Mouse (Mus musculus) hematopoietic multipotent progenitor cell, adult 10-12 weeks (in vitro differentiated cells): ENCODE measurements around the gene Hist1h3g. TPM values are rescaled to one million over a fixed set of nuclear protein-coding genes. Genes with fewer than 3 reads are reported as not detected.

Experiments used
- polyA plus RNA-seq: library from polyadenylated mRNA; stranded (reverse); fragments of >175 nt; gene quantifications from 2 replicates; pipeline ENCODE4 v1.2.3, GENCODE M21; 2012; ENCODE audit warnings: low replicate concordance

Gene Hist1h3g
- polyA plus RNA-seq: 1.6 and 7.3 TPM in 2 replicates

DNA sequence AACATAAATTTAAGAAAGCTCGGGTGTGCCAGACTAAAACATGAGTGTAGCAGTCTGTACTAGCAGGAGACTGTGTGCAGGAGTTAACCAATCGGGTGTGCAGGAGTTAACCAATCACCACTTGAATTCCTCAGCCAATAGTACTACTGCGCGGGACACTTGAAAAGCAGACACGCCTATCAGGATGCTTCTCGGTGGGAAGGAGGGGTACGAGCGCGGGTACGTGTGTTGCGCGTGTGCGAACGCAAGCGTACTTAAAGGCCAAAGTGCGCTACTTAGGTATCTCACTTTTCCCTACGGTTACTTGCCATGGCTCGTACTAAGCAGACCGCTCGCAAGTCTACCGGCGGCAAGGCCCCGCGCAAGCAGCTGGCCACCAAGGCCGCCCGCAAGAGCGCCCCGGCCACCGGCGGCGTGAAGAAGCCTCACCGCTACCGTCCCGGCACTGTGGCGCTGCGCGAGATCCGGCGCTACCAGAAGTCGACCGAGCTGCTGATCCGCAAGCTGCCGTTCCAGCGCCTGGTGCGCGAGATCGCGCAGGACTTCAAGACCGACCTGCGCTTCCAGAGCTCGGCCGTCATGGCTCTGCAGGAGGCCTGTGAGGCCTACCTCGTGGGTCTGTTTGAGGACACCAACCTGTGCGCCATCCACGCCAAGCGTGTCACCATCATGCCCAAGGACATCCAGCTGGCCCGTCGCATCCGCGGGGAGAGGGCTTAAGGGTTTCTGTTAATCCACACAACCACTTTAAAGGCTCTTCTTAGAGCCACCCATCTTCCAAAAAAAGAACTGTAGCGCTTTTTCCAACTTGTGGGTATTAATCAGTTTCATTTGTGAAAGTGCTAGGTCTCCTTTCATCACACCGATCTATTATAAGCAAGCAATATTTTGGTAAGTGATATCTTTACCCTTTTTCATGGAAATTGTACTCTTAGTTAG is at the start of gene Hist1h3g:
Gene Hist1h3g, plus strand, starts transcription at position 286 of the 939 bp plus-strand sequence.

DNA sequence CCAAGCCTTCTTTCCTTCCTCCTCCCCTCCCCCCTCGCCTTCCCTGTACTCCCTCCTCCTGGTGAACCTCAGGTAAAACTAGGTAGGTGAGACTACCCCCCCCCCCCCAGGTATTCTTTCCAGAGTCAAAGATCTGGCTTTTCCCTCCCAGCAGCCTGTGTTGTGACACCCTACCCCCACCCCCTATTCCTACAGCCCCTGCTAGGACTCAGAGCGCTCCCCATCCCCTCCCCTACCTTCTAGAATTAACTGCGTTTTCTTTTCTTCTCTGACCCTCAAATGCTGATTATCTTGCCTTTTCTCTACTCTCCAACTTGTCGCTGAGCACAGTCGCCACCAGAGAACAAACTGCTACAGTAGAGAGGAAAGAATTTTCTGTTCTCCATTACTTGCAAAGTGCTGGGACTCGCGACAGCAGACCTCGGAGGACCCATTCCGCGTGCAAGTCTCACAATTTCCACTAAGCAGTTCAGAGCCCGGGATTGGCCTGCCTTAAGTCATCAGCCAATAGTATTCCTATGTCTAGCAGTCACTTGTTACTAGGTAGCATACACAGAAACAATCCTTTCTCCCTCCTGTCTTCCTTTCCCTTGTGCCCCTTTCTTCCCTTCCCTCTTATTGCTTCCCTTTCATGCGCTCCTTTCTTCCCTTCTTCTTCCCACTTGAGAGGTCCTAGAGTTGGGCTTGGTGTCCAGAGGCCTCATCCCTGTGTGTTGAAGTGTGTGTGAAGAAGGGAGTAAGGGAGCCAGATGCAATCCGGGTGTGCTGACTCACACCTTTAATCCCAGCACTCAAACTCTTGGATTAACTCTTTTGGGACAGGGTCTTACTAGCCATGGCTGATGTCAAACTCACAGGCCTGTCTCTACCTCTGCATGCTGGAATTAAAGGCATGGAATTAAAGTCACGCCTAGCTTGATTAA is 46.6 kb upstream of the Hist1h3g start, which contains the start of gene Btn2a2:
Gene Btn2a2, minus strand, starts transcription at position 458 of the 923 bp plus-strand sequence.

DNA sequence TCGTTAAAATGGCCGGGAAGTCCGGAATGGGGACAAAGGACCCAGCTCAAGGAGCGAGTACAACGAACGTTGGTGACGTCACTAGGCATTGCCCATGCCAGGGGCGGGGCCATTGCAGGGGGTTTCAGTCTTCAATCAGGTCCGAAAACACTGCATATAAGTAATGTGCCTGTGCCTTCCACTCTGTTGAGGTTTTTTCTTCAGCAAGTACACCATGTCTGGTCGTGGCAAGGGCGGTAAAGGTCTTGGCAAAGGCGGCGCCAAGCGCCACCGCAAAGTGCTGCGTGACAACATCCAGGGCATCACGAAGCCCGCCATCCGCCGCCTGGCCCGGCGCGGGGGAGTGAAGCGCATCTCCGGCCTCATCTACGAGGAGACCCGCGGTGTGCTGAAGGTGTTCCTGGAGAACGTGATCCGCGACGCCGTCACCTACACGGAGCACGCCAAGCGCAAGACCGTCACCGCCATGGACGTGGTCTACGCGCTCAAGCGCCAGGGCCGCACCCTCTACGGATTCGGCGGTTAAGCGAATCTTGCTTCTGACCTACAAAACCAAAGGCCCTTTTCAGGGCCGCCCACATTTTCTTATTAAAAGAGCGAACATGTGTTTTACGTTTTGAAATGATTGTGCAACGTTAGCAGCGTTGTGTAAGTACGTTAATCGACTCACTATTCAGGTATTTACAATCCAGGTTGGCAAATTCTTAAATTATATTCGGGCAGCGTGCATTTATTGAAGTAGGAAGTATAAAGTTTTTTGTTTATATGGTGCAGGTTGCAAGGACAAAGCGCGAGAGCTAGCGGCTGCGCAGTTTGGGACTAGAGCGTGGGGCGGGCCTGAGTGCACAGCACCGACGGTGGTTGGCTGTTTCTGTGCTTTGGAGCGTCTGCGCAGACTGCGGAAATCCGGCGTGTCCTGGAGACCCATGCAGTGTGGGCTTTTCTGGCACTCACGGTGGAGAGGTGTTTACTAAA is 4.0 kb upstream of the Hist1h3g start, which contains the start of gene Hist1h4h:
Gene Hist1h4h, plus strand, starts transcription at position 150 of the 975 bp plus-strand sequence.

DNA sequence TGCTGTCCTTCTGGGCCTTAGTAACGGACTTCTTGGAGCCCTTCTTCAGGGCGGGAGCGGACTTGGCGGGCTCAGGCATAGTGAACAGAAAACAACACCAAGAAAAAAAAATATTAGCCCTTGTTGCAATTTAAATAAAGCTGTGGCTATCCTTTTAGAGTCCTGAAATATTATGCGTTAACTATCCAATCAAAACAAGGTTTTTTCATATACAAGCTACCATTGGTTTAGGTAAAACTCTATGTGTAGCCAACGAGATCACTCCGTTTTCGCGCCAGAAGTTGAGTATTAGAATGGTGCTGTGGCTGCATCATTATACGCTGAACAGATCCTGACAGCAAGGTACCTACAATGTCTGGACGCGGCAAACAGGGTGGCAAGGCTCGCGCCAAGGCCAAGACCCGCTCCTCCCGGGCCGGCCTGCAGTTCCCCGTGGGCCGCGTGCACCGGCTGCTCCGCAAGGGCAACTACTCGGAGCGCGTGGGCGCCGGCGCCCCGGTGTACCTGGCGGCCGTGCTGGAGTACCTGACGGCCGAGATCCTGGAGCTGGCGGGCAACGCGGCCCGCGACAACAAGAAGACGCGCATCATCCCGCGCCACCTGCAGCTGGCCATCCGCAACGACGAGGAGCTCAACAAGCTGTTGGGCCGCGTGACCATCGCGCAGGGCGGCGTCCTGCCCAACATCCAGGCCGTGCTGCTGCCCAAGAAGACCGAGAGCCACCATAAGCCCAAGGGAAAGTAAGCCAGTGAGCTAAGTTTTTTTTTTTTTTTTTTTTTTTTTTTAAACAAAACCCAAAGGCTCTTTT is 1.5 kb upstream of the Hist1h3g start, which contains the start of gene Hist1h2af:
Gene Hist1h2af, plus strand, starts transcription at position 347 of the 808 bp plus-strand sequence.

DNA sequence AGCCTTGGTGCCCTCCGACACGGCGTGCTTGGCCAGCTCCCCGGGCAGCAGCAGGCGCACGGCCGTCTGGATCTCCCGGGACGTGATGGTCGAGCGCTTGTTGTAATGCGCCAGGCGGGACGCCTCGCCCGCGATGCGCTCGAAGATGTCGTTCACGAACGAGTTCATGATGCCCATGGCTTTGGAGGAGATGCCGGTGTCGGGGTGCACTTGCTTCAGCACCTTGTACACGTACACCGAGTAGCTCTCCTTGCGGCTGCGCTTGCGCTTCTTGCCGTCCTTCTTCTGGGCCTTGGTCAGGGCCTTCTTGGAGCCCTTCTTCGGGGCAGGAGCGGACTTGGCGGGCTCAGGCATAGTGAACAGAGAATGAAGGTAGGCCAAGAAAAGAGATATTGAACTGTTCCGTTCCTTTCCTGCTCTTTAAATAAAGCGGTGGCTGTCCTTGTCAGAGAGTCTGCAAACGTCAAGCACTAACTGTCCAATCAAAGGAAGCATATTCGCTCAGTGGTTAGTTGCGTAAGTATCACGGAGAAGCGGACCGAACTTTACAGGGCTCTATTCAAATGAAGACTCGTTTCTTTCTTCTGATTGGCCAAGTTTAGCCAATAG is 7.9 kb downstream of the Hist1h3g start, which contains the start of gene Hist1h2bh:
Gene Hist1h2bh, minus strand, starts transcription at position 394 of the 609 bp plus-strand sequence.

DNA sequence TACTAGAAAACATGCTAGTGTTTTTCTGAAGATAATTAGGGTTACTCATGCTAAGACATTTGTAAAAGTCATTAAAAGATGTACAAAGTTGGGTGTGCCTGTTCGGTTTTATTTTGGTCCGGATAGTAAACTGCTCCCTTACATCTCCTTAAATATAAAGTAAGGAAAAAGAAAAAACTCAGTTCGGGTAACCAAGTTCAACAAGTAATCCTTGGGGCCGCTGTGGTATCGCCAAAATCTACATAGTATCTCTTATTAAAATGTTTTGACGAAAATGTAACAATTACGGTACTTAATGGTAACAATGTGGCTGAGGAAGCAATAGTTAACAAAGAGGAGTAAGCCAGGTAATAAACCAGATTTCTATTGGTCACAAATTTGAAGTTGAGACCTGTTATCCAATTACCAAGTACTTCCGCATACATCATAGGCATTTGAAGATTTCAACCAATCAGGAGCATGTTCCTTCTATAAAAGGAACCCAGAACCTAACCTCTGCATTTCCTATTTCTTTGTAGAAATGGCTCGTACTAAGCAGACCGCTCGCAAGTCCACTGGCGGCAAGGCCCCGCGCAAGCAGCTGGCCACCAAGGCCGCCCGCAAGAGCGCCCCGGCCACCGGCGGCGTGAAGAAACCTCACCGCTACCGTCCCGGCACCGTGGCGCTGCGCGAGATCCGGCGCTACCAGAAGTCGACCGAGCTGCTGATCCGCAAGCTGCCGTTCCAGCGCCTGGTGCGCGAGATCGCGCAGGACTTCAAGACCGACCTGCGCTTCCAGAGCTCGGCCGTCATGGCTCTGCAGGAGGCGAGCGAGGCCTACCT is 9.0 kb downstream of the Hist1h3g start, which contains the start of gene Hist1h3f:
Gene Hist1h3f, plus strand, starts transcription at position 88 of the 822 bp plus-strand sequence.

DNA sequence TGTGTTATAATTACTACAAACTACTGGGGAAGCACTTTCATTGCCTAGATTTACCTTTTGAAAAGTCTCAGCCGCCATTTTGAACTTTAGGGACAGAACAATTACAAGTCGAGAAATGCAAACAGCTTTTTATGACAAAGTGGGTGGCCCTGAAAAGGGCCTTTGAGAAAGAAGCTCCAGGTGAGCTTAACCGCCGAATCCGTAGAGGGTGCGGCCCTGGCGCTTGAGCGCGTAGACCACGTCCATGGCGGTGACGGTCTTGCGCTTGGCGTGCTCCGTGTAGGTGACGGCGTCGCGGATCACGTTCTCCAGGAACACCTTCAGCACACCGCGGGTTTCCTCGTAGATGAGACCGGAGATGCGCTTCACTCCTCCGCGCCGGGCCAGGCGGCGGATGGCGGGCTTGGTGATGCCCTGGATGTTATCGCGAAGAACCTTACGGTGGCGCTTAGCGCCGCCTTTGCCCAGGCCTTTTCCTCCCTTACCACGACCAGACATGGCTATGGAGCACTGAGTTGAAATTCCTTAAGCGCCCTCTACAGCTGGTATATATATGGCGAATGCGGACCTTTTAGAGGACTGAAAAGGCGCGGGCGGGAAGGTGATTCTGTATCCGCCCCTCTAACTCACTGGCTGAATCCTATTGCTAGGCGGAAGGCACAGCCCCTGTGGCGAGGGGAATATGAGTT is 16.1 kb downstream of the Hist1h3g start, which contains the start of gene Hist1h4f:
Gene Hist1h4f, minus strand, starts transcription at position 503 of the 689 bp plus-strand sequence.

DNA sequence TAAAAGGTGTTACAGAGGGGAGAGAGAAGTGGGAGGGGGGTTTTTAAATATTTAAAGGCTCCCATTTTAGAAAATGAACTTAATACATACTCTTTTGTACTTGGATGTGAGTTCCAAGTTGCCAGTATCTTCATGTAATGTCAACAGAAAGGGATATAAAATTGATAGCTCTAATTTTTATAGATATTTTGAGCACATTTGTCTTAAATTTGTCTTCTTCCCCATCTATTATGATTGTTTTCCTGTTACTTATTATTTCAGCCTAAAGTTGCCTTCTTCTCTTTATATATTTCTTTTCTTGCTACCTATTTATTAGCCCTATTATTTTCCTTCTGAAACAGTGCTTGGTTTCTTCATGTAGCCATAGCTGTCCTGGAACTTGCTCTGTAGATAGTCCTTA is 17.7 kb downstream of the Hist1h3g start, which contains the start of gene Hist1h1d:
Gene Hist1h1d, plus strand, starts transcription at position 301 of the 400 bp plus-strand sequence.

DNA sequence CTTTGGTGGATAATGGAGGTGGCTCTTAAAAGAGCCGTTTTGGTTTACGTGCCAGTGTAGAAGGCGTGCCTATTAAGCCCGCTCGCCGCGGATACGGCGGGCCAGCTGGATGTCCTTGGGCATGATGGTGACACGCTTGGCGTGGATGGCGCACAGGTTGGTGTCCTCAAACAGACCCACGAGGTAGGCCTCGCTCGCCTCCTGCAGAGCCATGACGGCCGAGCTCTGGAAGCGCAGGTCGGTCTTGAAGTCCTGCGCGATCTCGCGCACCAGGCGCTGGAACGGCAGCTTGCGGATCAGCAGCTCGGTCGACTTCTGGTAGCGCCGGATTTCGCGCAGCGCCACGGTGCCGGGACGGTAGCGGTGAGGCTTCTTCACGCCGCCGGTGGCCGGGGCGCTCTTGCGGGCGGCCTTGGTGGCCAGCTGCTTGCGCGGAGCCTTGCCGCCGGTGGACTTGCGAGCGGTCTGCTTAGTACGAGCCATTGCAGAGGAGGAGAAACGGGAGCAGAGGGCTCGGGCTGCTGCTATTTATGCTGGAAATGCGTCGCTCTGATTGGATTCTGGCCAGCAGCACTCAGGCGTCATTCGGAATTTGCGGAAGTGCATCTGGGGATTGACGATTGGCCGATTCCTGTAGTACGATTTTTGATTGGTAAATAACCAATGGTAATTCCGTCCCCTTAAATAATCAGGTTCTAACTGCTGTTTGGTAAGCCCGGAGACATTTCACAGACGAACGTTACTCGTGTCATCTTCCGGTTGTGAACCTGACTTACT is 26.8 kb downstream of the Hist1h3g start, which contains the start of gene Hist1h3e:
Gene Hist1h3e, minus strand, starts transcription at position 487 of the 777 bp plus-strand sequence.

DNA sequence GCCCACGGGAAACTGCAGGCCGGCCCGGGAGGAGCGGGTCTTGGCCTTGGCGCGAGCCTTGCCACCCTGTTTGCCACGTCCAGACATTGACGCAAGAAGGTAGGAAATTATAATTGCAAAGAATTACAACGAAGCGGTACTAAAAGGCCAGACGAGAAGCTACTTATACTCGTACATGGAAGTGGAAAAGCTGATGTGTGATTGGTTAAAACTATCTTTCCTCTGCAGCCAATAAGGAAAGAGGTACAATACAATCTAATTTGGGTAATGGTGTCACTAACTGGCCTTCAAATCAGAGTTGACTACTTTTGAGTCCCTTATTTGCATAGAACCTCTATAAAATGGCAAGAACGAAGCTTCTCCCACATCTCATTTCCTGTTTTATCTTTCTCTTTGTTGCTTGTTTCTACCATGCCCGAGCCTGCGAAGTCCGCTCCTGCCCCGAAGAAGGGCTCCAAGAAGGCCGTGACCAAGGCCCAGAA is 35.8 kb downstream of the Hist1h3g start, which contains the start of the genes Hist1h2ae and Hist1h2bg:
Gene Hist1h2ae, minus strand, starts transcription at position 199 of the 482 bp plus-strand sequence.
Gene Hist1h2bg, plus strand, starts transcription at position 375 of the 482 bp plus-strand sequence.

DNA sequence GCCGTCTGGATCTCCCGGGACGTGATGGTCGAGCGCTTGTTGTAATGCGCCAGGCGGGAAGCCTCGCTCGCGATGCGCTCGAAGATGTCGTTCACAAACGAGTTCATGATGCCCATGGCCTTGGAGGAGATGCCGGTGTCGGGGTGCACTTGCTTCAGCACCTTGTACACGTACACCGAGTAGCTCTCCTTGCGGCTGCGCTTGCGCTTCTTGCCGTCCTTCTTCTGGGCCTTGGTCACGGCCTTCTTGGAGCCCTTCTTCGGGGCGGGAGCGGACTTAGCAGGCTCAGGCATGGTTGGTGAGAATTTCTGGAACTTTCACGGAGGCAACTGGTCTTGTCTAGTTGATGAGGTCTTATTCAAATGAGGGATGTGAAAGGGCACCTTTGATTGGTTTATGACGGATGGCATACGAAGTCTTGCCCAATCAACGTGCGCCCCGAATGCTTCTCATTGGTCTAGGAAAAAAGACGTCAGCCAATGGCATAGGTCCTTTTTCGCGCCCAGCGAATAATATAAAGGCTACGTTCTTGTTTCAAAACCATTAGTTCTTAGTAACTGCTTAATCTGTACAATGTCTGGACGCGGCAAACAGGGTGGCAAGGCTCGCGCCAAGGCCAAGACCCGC is 38.8 kb downstream of the Hist1h3g start, which contains the start of the genes Hist1h2bf and Hist1h2ad:
Gene Hist1h2bf, minus strand, starts transcription at position 299 of the 627 bp plus-strand sequence.
Gene Hist1h2ad, plus strand, starts transcription at position 484 of the 627 bp plus-strand sequence.

DNA sequence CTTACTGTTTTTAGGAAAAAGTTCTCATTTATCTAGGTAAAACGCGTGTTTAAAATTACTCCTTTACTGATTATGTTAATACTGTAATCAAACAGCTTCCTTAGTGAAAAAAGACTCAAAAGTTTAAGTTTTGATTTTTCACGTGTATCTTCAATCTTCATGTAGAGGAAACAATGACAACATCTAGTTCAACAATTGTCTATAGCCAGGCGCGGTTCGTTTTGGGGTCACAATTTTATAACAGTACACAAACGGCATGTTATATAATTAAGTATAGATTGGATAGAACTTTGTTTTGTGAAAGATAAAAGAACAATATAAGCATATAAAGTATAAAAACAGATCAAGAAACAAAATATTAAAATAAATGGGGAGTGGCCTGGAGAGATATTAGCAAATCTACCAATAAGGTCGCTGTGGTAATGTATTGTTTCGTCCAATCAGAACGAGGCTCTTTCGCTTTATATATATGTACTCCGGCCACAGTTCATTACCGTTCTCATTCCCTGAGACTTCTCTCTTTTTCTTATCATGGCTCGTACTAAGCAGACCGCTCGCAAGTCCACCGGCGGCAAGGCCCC is 40.1 kb downstream of the Hist1h3g start, which contains the start of gene Hist1h3d:
Gene Hist1h3d, plus strand, starts transcription at position 493 of the 581 bp plus-strand sequence.

DNA sequence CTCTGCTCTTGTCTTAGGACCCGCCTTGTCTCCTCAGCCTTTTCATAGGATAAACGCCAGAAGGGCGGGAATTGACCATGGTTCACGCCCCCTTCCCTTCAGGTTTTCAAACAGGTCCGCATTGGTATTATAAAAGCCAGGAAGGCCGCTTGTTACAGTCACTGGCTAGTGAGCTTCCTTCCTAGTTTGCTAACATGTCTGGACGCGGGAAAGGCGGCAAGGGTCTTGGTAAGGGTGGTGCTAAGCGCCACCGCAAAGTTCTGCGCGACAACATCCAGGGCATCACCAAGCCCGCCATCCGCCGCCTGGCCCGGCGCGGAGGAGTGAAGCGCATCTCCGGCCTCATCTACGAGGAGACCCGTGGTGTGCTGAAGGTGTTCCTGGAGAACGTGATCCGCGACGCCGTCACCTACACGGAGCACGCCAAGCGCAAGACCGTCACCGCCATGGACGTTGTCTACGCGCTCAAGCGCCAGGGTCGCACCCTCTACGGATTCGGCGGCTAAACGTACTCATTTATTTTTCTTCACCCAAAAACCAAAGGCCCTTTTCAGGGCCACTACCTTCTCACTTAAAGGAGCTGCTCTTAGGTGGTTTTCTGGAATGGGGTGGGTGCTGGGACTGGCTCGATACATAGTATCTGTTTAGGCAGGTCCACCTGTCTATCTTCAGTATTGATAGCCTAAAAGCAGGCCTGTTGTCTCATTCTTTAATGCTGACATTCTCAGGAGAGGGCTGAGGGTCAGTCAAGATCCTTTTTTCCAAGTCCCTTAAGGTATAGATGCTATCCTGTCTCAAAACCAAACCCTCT is 46.4 kb downstream of the Hist1h3g start, which contains the start of gene Hist1h4d:
Gene Hist1h4d, plus strand, starts transcription at position 191 of the 811 bp plus-strand sequence.

